Mouse (Mus musculus) liver, adult 2 months (tissue): ENCODE results near the gene Il21r.

Source experiments
- CTCF ChIP-seq: fragments of 200-500 bp; IDR thresholded peaks from 2 replicates; pipeline ENCODE4 v1.5.1; 2011; ENCODE audit warnings: low read depth, low read length, control low read depth
- POLR2A ChIP-seq: fragments of 200-500 bp; IDR thresholded peaks from 2 replicates; pipeline ENCODE4 v1.6.1; 2011; ENCODE audit warnings: low read length, control low read depth; ENCODE audit not compliant: insufficient read depth; ENCODE audit errors: extremely low read depth

DNA sequence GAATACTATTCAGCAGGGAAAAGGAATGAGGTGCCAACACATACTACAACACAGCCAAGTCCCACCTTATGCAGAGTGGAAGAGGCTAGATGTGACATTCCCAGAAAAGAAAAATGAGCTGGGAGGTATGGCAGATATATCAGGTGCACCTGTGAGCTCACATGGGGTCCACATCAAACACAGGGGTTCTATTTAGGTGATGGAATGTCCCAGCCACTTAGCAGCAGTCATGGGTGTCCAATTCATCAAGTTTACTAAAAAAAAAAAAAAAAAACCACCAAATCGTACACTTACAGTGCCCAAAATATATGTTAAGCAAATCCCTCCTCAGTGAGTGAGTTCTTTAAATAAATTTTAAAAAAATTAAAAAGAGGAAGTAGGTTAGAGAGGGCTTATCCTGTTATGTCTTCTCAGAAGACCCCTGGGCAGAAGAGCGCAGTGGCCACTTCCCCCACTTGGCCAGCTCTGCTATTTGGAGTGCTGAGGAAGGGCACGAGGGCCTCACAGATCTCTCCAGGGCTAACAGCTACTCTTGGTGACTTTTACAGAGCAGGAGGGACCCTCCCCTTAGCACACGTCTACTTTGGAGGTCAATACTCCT is 3.8 kb upstream of the Il21r start:
- TF ChIP-seq CTCF (no peak), POLR2A (no peak)
